Mouse (Mus musculus) neural tube, embryonic 13.5 days (tissue): Measurements from ENCODE around the gene Cracr2b. TPM values are rescaled to one million over a fixed set of nuclear protein-coding genes. Genes with fewer than 3 reads are reported as not detected.

ENCODE experiments used
- ATAC-seq: fragments of 200-750 bp; cut with Nextera tagmentation; 2 replicates; pipeline ENCODE4 v1.8.0; 2017; ENCODE audit warnings: low read depth, mild to moderate bottlenecking, moderate TSS enrichment, moderate library complexity
- H3K27ac ChIP-seq: fragments of 300-500 bp; sonication (generic); replicated peaks from 2 replicates; pipeline ENCODE4 v1.5.1; 2015; ENCODE audit warnings: moderate library complexity, mild to moderate bottlenecking, inconsistent platforms
- H3K27me3 ChIP-seq: fragments of 300-500 bp; sonication (generic); 2 replicates; pipeline ENCODE4 v1.6.1; 2015; ENCODE audit warnings: mild to moderate bottlenecking, inconsistent platforms
- H3K36me3 ChIP-seq: fragments of 300-500 bp; sonication (generic); 2 replicates; pipeline ENCODE4 v1.6.1; 2015; ENCODE audit warnings: mild to moderate bottlenecking, inconsistent platforms
- H3K4me1 ChIP-seq: fragments of 300-500 bp; sonication (generic); replicated peaks from 2 replicates; pipeline ENCODE4 v1.6.1; 2015; ENCODE audit warnings: inconsistent platforms
- H3K4me2 ChIP-seq: fragments of 300-500 bp; sonication (generic); 2 replicates; pipeline ENCODE4 v1.6.1; 2015; ENCODE audit warnings: inconsistent platforms, mild to moderate bottlenecking, moderate library complexity
- H3K4me3 ChIP-seq: fragments of 300-500 bp; sonication (generic); 2 replicates; pipeline ENCODE4 v1.5.1; 2015; ENCODE audit warnings: mild to moderate bottlenecking, inconsistent platforms
- H3K9ac ChIP-seq: fragments of 300-500 bp; sonication (generic); 2 replicates; pipeline ENCODE4 v1.6.1; 2015; ENCODE audit warnings: moderate library complexity, mild to moderate bottlenecking, inconsistent platforms
- H3K9me3 ChIP-seq: fragments of 300-500 bp; sonication (generic); 2 replicates; pipeline ENCODE4 v1.6.1; 2016; ENCODE audit warnings: inconsistent platforms
- WGBS: fragments of 180-500 bp; shearing (Covaris S2); methylation state at CpG from one replicate; pipeline ENCODE4 v1.1.7; 2015; 5-methylcytosine and 5-hydroxymethylcytosine counted together
- polyA plus RNA-seq: library from polyadenylated mRNA; unstranded; fragments of >200 nt; fragmentation: Nextera tagmentation; extraction: Ambion mirVana; gene quantifications from 2 replicates; pipeline ENCODE4 v1.2.1, GENCODE M21; 2015

Cracr2b gene
- polyA plus RNA-seq, 1 experiment from 2014 or later = 9.8 TPM

- peaks cover 19% of the 10 kb centered on the region for H3K36me3 ChIP-seq
- 91% methylated on average over 17 of the region's 17 CpGs for WGBS
Measured at GRCm38 (mm10) chr7:141459301-141459711, 1.6 kb upstream of the Cracr2b start.

GRCm38 (mm10) chr7:141460001-141460390, 898 bp upstream of the Cracr2b start:
- WGBS = 75% methylated on average over 5 of the region's 5 CpGs
- no peak for ATAC-seq

More at GRCm38 (mm10) chr7:141459301-141459711, 1.6 kb upstream of the Cracr2b start:
- Histone ChIP-seq H3K27ac (no peak overlapping the region), H3K9ac (no peak overlapping the region), H3K9me3 (no peaks in the 10 kb centered on the region), H3K4me1 (peaks cover 34% of the 10 kb centered on the region), H3K27me3 (peaks cover 58% of the 10 kb centered on the region), H3K4me2 (no peak overlapping the region), H3K4me3 (no peak overlapping the region)
- no peak for ATAC-seq

GRCm38 (mm10) chr7:141461521-141462332, 833 bp downstream of the Cracr2b start:
- Histone ChIP-seq H3K27me3 (peaks cover 82% of the 10 kb centered on the region), H3K4me3 (peak overlapping the region; percentile 39), H3K36me3 (peaks cover 19% of the 10 kb centered on the region), H3K4me2 (peak overlapping the region; percentile 59), H3K4me1 (peaks cover 21% of the 10 kb centered on the region), H3K27ac (no peak overlapping the region), H3K9ac (peak overlapping the region; percentile 66), H3K9me3 (no peaks in the 10 kb centered on the region)
- no peak for ATAC-seq
- 2% methylated on average over 59 of the region's 59 CpGs for WGBS

More at GRCm38 (mm10) chr7:141460001-141460390, 898 bp upstream of the Cracr2b start:
- H3K9me3 ChIP-seq = no peaks in the 10 kb centered on the region
- peaks cover 33% of the 10 kb centered on the region for H3K4me1 ChIP-seq
- peaks cover 19% of the 10 kb centered on the region for H3K36me3 ChIP-seq
- peaks cover 65% of the 10 kb centered on the region for H3K27me3 ChIP-seq
- H3K9ac ChIP-seq = no peak overlapping the region
- H3K4me3 ChIP-seq = no peak overlapping the region
- H3K4me2 ChIP-seq = no peak overlapping the region
- H3K27ac ChIP-seq = no peak overlapping the region

GRCm38 (mm10) chr7:141462333-141462821, 1.5 kb downstream of the Cracr2b start:
- Histone ChIP-seq H3K27me3 (peaks cover 83% of the 10 kb centered on the region), H3K4me1 (peaks cover 25% of the 10 kb centered on the region), H3K9ac (no peak overlapping the region; the same call in 1 of the 2 replicates), H3K9me3 (no peaks in the 10 kb centered on the region), H3K27ac (no peak overlapping the region), H3K36me3 (peaks cover 19% of the 10 kb centered on the region), H3K4me2 (peak overlapping the region; percentile 59), H3K4me3 (peak overlapping the region; percentile 39)
- WGBS = 16% methylated on average over 5 of the region's 5 CpGs
- no peak for ATAC-seq

GRCm38 (mm10) chr7:141463824-141464602, 3.1 kb downstream of the Cracr2b start:
- Histone ChIP-seq H3K36me3 (peaks cover 14% of the 10 kb centered on the region), H3K9me3 (no peaks in the 10 kb centered on the region), H3K9ac (no peak overlapping the region), H3K4me3 (peak overlapping the region; percentile 8; the same call in 1 of the 2 replicates), H3K4me2 (peak overlapping the region; percentile 31), H3K27ac (no peak overlapping the region), H3K4me1 (peaks cover 41% of the 10 kb centered on the region), H3K27me3 (peaks cover 81% of the 10 kb centered on the region)
- 20% methylated on average over 12 of the region's 12 CpGs for WGBS
- no peak for ATAC-seq

DNA sequence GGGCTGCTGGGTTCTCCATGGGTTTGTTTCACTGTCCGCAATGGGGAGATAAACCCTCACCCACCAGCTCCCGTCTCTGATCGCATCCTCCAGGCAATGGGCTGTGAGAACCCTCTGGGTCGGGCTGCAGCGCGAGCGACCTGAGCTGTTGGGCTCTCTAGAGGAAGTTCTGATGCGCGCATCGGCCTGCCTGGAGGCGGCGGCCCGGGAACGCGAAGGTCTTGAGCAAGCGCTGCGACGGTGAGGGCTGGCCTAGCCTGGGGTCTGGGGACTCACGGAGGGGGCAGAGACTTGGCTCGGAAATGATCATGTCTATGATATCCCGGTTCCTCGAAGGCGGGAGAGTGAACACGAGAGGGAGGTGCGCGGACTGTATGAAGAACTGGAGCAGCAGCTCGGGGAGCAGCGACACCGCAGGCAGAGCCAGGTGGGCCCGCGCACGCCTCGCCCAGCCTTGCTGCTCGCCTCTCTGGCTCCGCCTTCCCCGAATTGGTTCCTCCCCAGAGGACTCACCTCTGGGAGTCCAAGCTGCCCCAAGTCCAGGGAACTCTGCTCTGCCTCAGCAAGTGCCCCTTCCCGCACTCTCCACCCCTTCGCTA, 3.8 kb downstream of the Cracr2b start:
- Histone ChIP-seq H3K27ac (no peak overlapping the region), H3K27me3 (peaks cover 74% of the 10 kb centered on the region), H3K9ac (peak overlapping the region; percentile 4; the same call in 1 of the 2 replicates), H3K4me2 (peak overlapping the region; percentile 31), H3K36me3 (peaks cover 10% of the 10 kb centered on the region), H3K4me1 (peaks cover 48% of the 10 kb centered on the region), H3K4me3 (peak overlapping the region; percentile 8), H3K9me3 (no peaks in the 10 kb centered on the region)
- no peak for ATAC-seq
- WGBS = 2% methylated on average over 38 of the region's 38 CpGs

DNA sequence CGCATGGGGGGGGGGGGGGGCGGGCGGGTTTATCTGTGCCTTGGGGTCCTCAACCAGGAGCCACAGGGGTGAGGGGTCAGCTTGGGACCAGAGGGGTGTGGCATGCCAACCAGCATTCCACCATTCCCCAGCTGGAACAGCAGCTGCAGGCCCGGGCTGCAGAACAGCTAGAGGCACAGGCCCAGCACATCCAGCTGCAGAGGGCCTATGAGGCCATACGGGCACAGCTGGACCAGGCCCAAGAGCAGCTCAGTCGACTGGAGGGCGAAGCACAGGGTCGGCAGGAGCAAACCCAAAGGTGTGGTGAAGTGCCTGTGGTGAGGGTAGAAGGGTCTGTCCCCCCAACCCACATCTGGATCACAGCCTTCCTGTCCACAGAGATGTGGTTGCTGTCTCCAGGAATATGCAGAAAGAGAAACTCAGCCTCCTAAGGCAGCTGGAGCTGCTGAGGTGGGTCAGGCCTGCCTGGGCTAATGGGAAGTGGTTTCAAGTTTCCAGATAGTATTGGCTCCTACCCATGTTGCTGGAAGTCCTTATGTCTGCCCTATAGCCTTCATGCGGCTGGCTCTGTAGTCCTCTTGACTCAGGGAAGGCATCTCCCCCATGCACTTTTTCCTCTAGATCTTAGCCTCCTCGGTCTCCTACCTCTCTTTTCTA, 4.6 kb downstream of the Cracr2b start:
- peaks cover 66% of the 10 kb centered on the region for H3K27me3 ChIP-seq
- peaks cover 11% of the 10 kb centered on the region for H3K36me3 ChIP-seq
- ATAC-seq = no peak
- H3K4me1 ChIP-seq = peaks cover 56% of the 10 kb centered on the region
- 34% methylated on average over 10 of the region's 10 CpGs for WGBS
- H3K9ac ChIP-seq = no peak overlapping the region
- H3K4me2 ChIP-seq = no peak overlapping the region
- H3K27ac ChIP-seq = no peak overlapping the region
- no peak overlapping the region for H3K4me3 ChIP-seq
- H3K9me3 ChIP-seq = no peaks in the 10 kb centered on the region

- Histone ChIP-seq H3K36me3 (peaks cover 16% of the 10 kb centered on the region), H3K27ac (no peak overlapping the region), H3K27me3 (peaks cover 61% of the 10 kb centered on the region), H3K4me1 (peaks cover 60% of the 10 kb centered on the region), H3K4me3 (no peak overlapping the region), H3K9ac (no peak overlapping the region), H3K9me3 (no peaks in the 10 kb centered on the region), H3K4me2 (no peak overlapping the region)
- WGBS = 78% methylated on average over 7 of the region's 7 CpGs
- ATAC-seq = no peak
Measured at GRCm38 (mm10) chr7:141466045-141466394, 5.1 kb downstream of the Cracr2b start.

GRCm38 (mm10) chr7:141466607-141467148, 5.8 kb downstream of the Cracr2b start:
- Histone ChIP-seq H3K4me3 (peak overlapping the region; percentile 61), H3K4me2 (peak overlapping the region; percentile 75), H3K9me3 (no peaks in the 10 kb centered on the region), H3K27ac (no peak overlapping the region), H3K4me1 (peaks cover 61% of the 10 kb centered on the region), H3K9ac (peak overlapping the region; percentile 81), H3K27me3 (peaks cover 54% of the 10 kb centered on the region), H3K36me3 (peaks cover 22% of the 10 kb centered on the region)
- ATAC-seq = no peak
- WGBS = 61% methylated on average over 10 of the region's 10 CpGs

DNA sequence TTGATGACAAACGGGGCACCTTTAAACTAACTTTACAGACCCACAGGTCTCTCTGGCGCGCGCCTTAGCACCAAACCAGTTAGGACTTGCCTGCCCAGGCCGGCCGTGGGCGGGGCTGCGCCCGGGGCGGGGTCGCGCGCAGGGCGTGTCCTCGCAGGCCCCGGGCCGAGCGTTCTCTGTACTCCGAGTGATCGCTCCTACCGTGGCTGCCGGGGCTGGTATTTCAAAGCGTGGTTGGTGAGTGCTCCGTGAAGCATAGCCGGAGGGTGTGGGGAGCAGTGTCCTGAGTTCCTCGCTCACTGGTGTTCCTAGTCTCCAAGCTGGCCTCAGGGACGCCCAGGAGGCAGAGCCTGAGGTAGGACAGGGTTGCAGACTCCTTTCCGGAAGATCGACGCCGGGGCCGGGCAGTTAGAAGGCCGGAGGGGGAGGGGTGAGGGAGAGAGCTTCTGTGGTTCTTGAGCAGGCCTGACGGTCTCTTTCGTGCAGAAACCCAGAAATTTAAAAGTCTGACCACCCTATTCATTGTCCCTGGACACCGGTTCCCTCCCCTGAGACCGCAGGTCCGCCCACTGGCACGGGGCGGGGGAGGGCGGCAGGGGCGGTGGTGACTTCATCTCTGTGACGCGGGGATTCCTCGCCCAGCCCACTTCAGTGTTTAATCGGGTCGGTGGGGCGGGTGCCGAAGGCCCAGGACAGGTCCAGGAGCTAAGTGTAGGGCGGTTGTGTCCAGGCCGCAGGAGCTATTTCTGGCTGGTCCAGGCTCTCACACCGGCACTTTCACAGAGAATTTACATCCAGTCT, 6.5 kb downstream of the Cracr2b start, which contains the start of gene Cd151:
Gene Cd151, plus strand, starts transcription at position 163 of the 801 bp plus-strand sequence.
- H3K9ac ChIP-seq = peak within 1 kb of the TSS; percentile 81
- peak within 1 kb of the TSS; percentile 94 for H3K27ac ChIP-seq
- H3K4me3 ChIP-seq = peak within 1 kb of the TSS; percentile 61
- H3K9me3 ChIP-seq = no peaks in the 10 kb centered on the region
- ATAC-seq = peak; percentile 54
- WGBS = 1% methylated on average over 52 of the region's 52 CpGs
- peaks cover 28% of the 10 kb centered on the region for H3K36me3 ChIP-seq
- H3K4me1 ChIP-seq = peaks cover 55% of the 10 kb centered on the region
- H3K4me2 ChIP-seq = peak within 1 kb of the TSS; percentile 75
- peaks cover 47% of the 10 kb centered on the region for H3K27me3 ChIP-seq
